Mouse (Mus musculus) kidney, adult 2 months (tissue): ENCODE data around the gene Srsf4.

ENCODE experiments used
- CTCF ChIP-seq: fragments of 200-500 bp; conservative IDR thresholded peaks from 2 replicates; pipeline ENCODE4 v1.5.1; 2011; ENCODE audit warnings: low read depth, mild to moderate bottlenecking, control low read depth, low read length, moderate library complexity, mixed read lengths; ENCODE audit not compliant: insufficient read depth, insufficient read length
- POLR2A ChIP-seq: fragments of 200-500 bp; IDR thresholded peaks from one replicate; pipeline ENCODE4 v1.6.1; 2011; ENCODE audit warnings: low read depth, low read length, control low read depth

DNA sequence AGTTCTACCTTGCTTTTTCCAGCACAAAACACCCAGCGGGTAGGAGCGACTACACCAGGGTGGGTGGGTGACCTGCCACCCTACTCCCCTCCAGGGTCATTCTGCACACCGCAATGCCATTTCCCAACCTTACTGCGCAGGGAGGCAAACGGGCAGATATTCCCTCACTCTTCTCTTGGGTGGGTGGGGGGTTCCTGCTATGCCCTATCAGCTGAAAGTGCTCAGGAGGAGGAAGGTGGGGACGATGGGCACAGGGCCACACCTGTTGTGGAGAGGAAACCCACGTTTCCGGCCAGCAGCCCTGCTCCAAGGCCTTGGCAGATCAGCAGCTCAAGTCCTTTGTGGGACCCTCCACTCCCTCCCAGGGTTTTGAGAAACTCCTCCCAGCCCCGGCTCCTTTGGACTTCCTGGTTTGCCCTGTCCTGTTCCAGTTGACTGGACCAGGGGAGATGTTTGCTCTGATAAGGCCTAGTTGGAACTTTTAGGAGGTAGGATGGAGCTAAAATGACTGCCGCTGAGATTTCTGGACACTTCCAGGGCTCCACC is 43.7 kb downstream of the Srsf4 start:
- TF ChIP-seq CTCF (no peak), POLR2A (no peak)
